Mouse (Mus musculus): ENCODE measurements around the gene Cd200r1. TPM values are rescaled to one million over a fixed set of nuclear protein-coding genes. Genes with fewer than 3 reads are reported as not detected.
A peak's percentile ranks its signal among the peaks of the same experiment; 100 is the strongest.

The Cd200r1 gene
- polyA plus RNA-seq, 1 experiment from 2014 or later: 1.1 TPM

GRCm38 (mm10) chr16:44724847-44725246, 40.7 kb upstream of the Cd200r1 start:
- ATAC-seq: peak; percentile 21
- no peaks in the 10 kb centered on the region for H3K9me3 ChIP-seq (ENCODE audit: control insufficient read depth, low read length)
- peak overlapping the region; percentile 95 for H3K4me3 ChIP-seq (ENCODE audit: low read length)
- peak overlapping the region; percentile 94 for H3K27ac ChIP-seq (ENCODE audit: low read length)
- peak overlapping the region; percentile 68 for H3K4me2 ChIP-seq (ENCODE audit: low read depth, low read length)
- H3K36me3 ChIP-seq (ENCODE audit: control insufficient read depth, insufficient read depth, low read length): 0 out of 2 replicates have a peak, but pooled peaks cover 4% of the 10 kb centered on the region
- peak overlapping the region; percentile 95 for H3K9ac ChIP-seq (ENCODE audit: low read depth, low read length)
- H3K27me3 ChIP-seq (replicated peaks; ENCODE audit: control insufficient read depth, insufficient read depth, low read length): no peaks in the 10 kb centered on the region
- H3K4me1 ChIP-seq (ENCODE audit: control insufficient read depth, insufficient read depth, low read length): peaks cover 17% of the 10 kb centered on the region
- WGBS: under 1% methylated on average over 14 of the region's 14 CpGs

DNA sequence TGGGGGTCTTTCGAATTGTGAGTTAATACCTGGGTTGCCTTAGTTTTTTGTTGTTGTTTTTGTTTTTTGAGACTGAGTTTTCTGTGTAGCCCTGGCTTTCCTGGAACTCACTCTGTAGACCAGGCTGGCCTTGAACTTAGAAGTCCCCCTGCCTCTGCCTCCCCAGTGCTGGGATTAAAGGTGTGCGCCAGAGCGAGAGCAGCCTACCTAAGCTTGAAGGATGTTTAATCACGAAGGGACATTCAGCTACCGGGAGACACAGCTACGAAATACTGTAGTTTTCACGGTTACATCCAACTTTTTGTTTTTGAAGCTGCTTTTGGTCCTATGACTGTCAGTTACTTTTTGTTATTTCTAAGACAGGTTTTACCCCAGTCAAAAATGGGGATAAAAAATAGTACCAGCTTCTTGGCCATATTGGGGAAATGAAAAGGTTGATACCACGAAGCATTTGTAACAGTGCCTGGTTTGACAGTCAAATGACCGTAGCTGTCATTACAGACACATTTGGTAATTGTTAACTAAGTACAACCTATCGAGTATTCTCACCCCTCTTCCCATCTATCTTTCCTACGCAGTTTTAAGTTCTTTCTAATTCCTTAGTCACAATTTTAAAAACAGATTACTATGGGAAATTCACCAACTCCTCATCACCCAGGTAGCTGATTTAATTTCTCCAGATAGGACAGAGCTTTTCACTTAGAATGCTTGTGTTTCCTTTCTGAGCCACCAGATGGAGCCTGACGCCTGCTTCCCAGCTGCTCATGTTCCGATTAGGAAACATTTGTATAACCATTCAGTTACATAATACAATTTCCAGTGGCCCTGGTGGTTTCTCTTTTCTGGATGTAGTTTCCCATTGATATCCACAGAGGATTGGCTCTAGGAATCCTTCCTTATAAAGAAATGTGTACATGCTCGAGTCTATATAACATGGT, 40.0 kb upstream of the Cd200r1 start:
- H3K9me3 ChIP-seq (ENCODE audit: control insufficient read depth, low read length): no peaks in the 10 kb centered on the region
- ATAC-seq: no peak
- H3K4me2 ChIP-seq (ENCODE audit: low read depth, low read length): peak overlapping the region; percentile 68
- H3K4me1 ChIP-seq (ENCODE audit: control insufficient read depth, insufficient read depth, low read length): peaks cover 17% of the 10 kb centered on the region
- H3K9ac ChIP-seq (ENCODE audit: low read depth, low read length): peak overlapping the region; percentile 95; the same call in 1 of the 2 replicates
- no peaks in the 10 kb centered on the region for H3K27me3 ChIP-seq (replicated peaks; ENCODE audit: control insufficient read depth, insufficient read depth, low read length)
- peaks cover 4% of the 10 kb centered on the region; the same call in 1 of the 2 replicates for H3K36me3 ChIP-seq (ENCODE audit: control insufficient read depth, insufficient read depth, low read length)
- H3K27ac ChIP-seq (ENCODE audit: low read length): peak overlapping the region; percentile 94
- WGBS: 37% methylated on average over 14 of the region's 14 CpGs
- H3K4me3 ChIP-seq (ENCODE audit: low read length): peak overlapping the region; percentile 95

- H3K27ac ChIP-seq (ENCODE audit: low read length): no peak overlapping the region
- H3K4me1 ChIP-seq (ENCODE audit: control insufficient read depth, insufficient read depth, low read length): peaks cover 17% of the 10 kb centered on the region
- no peak overlapping the region for H3K9ac ChIP-seq (ENCODE audit: low read depth, low read length)
- H3K9me3 ChIP-seq (ENCODE audit: control insufficient read depth, low read length): no peaks in the 10 kb centered on the region
- no peak overlapping the region for H3K4me2 ChIP-seq (ENCODE audit: low read depth, low read length)
- ATAC-seq: no peak
- H3K27me3 ChIP-seq (replicated peaks; ENCODE audit: control insufficient read depth, insufficient read depth, low read length): no peaks in the 10 kb centered on the region
- H3K4me3 ChIP-seq (ENCODE audit: low read length): no peak overlapping the region
- peaks cover 8% of the 10 kb centered on the region; the same call in 1 of the 2 replicates for H3K36me3 ChIP-seq (ENCODE audit: control insufficient read depth, insufficient read depth, low read length)
- 95% methylated on average over 3 of the region's 3 CpGs for WGBS
These were observed 38.0 kb upstream of the Cd200r1 start for GRCm38 (mm10) chr16:44727525-44727924.

- WGBS: 62% methylated on average over 3 of the region's 3 CpGs
- Histone ChIP-seq H3K4me2 (ENCODE audit: low read depth, low read length) (no peak overlapping the region), H3K4me1 (ENCODE audit: control insufficient read depth, insufficient read depth, low read length) (no peaks in the 10 kb centered on the region), H3K36me3 (ENCODE audit: control insufficient read depth, insufficient read depth, low read length) (peaks cover 22% of the 10 kb centered on the region), H3K9ac (ENCODE audit: low read depth, low read length) (no peak overlapping the region), H3K9me3 (ENCODE audit: control insufficient read depth, low read length) (no peaks in the 10 kb centered on the region), H3K27me3 (replicated peaks; ENCODE audit: control insufficient read depth, insufficient read depth, low read length) (no peaks in the 10 kb centered on the region), H3K27ac (ENCODE audit: low read length) (no peak overlapping the region), H3K4me3 (ENCODE audit: low read length) (no peak overlapping the region)
- peak; percentile 73 for ATAC-seq
These were observed 31.5 kb upstream of the Cd200r1 start for GRCm38 (mm10) chr16:44734059-44734458.

DNA sequence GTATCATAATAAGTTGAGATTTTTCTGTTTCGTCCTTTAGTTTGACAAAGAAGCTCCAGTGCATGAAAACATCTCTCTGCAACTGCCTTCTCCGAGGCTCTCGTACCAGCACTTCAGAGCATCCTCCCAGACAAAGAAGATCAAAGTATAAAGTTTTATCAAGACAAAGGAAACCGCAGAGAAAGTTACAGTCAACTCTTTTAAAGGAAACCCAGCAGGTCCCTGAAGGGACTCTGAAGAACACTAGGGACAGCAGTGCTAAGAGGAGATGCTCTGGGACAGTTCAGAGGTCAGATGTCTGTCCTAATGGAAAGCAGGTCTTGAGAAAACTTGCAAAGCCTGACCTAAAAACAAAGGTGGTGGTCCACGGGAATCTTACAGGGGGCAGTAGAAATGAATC, 29.9 kb upstream of the Cd200r1 start:
- H3K9me3 ChIP-seq (ENCODE audit: control insufficient read depth, low read length): no peaks in the 10 kb centered on the region
- H3K4me1 ChIP-seq (ENCODE audit: control insufficient read depth, insufficient read depth, low read length): no peaks in the 10 kb centered on the region
- 90% methylated on average over 5 of the region's 5 CpGs for WGBS
- H3K4me3 ChIP-seq (ENCODE audit: low read length): no peak overlapping the region
- no peak overlapping the region for H3K4me2 ChIP-seq (ENCODE audit: low read depth, low read length)
- no peak for ATAC-seq
- H3K36me3 ChIP-seq (ENCODE audit: control insufficient read depth, insufficient read depth, low read length): peaks cover 17% of the 10 kb centered on the region
- no peak overlapping the region for H3K27ac ChIP-seq (ENCODE audit: low read length)
- H3K9ac ChIP-seq (ENCODE audit: low read depth, low read length): no peak overlapping the region
- H3K27me3 ChIP-seq (replicated peaks; ENCODE audit: control insufficient read depth, insufficient read depth, low read length): no peaks in the 10 kb centered on the region

DNA sequence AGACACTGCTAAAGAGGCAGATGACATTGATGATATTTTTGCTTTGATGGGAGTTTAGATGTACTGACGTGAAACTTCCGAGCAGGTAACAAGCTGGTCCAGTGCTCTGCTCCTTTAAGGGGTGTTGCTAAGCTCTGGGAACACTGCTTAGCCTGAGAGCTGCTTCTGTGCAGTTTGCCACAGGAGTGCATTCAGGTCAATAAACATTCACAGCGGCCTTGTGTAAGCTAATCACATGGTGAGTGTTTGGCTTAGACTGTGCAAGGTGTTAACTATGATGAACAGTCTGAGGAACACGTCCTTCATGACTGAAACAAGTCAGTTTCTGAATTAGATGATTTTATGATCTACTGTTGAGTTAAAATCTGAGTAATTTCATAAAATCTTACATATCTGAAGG, 29.4 kb upstream of the Cd200r1 start:
- WGBS: 70% methylated on average over 4 of the region's 4 CpGs
- no peaks in the 10 kb centered on the region for H3K9me3 ChIP-seq (ENCODE audit: control insufficient read depth, low read length)
- H3K36me3 ChIP-seq (ENCODE audit: control insufficient read depth, insufficient read depth, low read length): peaks cover 14% of the 10 kb centered on the region
- H3K4me1 ChIP-seq (ENCODE audit: control insufficient read depth, insufficient read depth, low read length): no peaks in the 10 kb centered on the region
- H3K4me3 ChIP-seq (ENCODE audit: low read length): no peak overlapping the region
- no peaks in the 10 kb centered on the region for H3K27me3 ChIP-seq (replicated peaks; ENCODE audit: control insufficient read depth, insufficient read depth, low read length)
- H3K27ac ChIP-seq (ENCODE audit: low read length): no peak overlapping the region
- H3K9ac ChIP-seq (ENCODE audit: low read depth, low read length): no peak overlapping the region
- no peak overlapping the region for H3K4me2 ChIP-seq (ENCODE audit: low read depth, low read length)
- peak; percentile 43; the same call in 1 of the 2 replicates for ATAC-seq

DNA sequence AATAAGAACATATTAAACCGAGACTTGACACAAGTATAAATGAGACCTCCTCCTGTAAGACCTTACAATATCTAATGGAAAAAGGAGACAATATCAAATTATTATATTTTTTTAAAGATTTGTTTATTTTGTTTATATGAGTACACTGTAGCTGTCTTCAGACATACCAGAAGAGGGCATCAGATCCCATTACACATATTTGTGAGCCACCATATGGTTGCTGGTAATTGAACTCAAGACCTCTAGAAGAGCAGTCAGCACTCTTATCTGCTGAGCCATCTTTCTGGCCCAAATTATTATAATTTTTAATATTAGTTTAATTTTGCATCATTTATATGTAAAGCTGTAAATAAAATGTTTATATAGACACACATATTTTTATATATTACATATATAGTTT, 22.8 kb upstream of the Cd200r1 start:
- no peak for ATAC-seq
- Histone ChIP-seq H3K4me1 (ENCODE audit: control insufficient read depth, insufficient read depth, low read length) (peaks cover 8% of the 10 kb centered on the region), H3K27ac (ENCODE audit: low read length) (no peak overlapping the region), H3K27me3 (replicated peaks; ENCODE audit: control insufficient read depth, insufficient read depth, low read length) (no peaks in the 10 kb centered on the region), H3K9ac (ENCODE audit: low read depth, low read length) (no peak overlapping the region), H3K4me3 (ENCODE audit: low read length) (no peak overlapping the region), H3K9me3 (ENCODE audit: control insufficient read depth, low read length) (no peaks in the 10 kb centered on the region), H3K36me3 (ENCODE audit: control insufficient read depth, insufficient read depth, low read length) (peaks cover 9% of the 10 kb centered on the region), H3K4me2 (ENCODE audit: low read depth, low read length) (no peak overlapping the region)
- WGBS: 95% methylated on average over 1 of the region's 1 CpGs

- H3K9ac ChIP-seq (ENCODE audit: low read depth, low read length): peak overlapping the region; percentile 97
- H3K27ac ChIP-seq (ENCODE audit: low read length): peak overlapping the region; percentile 99
- H3K36me3 ChIP-seq (ENCODE audit: control insufficient read depth, insufficient read depth, low read length): peaks cover 6% of the 10 kb centered on the region
- H3K4me1 ChIP-seq (ENCODE audit: control insufficient read depth, insufficient read depth, low read length): peaks cover 8% of the 10 kb centered on the region
- peak; percentile 35 for ATAC-seq
- no peaks in the 10 kb centered on the region for H3K27me3 ChIP-seq (replicated peaks; ENCODE audit: control insufficient read depth, insufficient read depth, low read length)
- whole genome bisulfite sequencing: 6% methylated on average over 14 of the region's 14 CpGs
- no peaks in the 10 kb centered on the region for H3K9me3 ChIP-seq (ENCODE audit: control insufficient read depth, low read length)
- H3K4me3 ChIP-seq (ENCODE audit: low read length): peak overlapping the region; percentile 83
- peak overlapping the region; percentile 57 for H3K4me2 ChIP-seq (ENCODE audit: low read depth, low read length)
These were observed 20.1 kb upstream of the Cd200r1 start for GRCm38 (mm10) chr16:44745471-44745865.

DNA sequence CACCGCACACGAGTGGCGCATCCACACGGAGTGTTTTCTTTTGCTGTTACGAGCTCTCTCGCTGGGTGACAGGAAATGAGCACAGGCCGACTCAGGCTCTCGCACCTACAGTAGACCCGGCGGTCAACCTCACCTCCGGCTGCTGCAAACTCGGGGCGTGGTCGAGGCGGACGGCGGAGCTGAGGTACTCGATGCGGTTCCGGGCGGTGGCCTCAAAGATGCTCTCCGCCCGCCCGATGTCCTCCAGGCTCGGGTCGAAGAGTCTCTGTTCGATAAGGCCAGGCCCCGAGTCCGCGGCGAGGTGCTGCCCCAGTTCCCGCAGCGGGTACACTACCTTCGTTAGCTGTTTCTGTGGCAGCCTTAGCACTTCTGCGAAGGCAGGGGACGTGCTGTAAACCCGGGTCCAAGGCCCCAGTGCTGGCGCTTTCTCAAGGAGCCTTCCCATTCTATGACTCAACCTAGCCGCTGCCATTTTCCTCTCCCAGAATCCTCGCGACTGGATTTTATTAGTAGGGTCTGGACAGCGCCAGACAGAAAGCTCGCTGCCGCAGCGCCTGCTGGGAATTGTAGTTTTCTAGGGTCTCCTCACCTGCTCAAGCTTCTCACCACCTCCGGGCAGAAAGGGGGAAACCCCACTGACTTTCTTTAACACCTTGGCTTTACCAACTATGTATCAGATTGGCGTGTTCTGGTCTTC, 19.5 kb upstream of the Cd200r1 start, which contains the start of gene Gtpbp8:
TSS of gene Gtpbp8 (minus strand) at position 498 of the 697 bp plus-strand sequence.
- H3K4me2 ChIP-seq (ENCODE audit: low read depth, low read length): peak within 1 kb of the TSS; percentile 57
- peak within 1 kb of the TSS; percentile 99 for H3K27ac ChIP-seq (ENCODE audit: low read length)
- peak within 1 kb of the TSS; percentile 83 for H3K4me3 ChIP-seq (ENCODE audit: low read length)
- ATAC-seq: peak; percentile 98
- peak within 1 kb of the TSS; percentile 97 for H3K9ac ChIP-seq (ENCODE audit: low read depth, low read length)
- under 1% methylated on average over 47 of the region's 47 CpGs for WGBS
- H3K4me1 ChIP-seq (ENCODE audit: control insufficient read depth, insufficient read depth, low read length): peaks cover 8% of the 10 kb centered on the region
- H3K27me3 ChIP-seq (replicated peaks; ENCODE audit: control insufficient read depth, insufficient read depth, low read length): no peaks in the 10 kb centered on the region
- H3K9me3 ChIP-seq (ENCODE audit: control insufficient read depth, low read length): no peaks in the 10 kb centered on the region
- H3K36me3 ChIP-seq (ENCODE audit: control insufficient read depth, insufficient read depth, low read length): peaks cover 6% of the 10 kb centered on the region
